Mouse (Mus musculus): Measurements from ENCODE around the gene Rubcn. TPM values are rescaled to one million over a fixed set of nuclear protein-coding genes. Genes with fewer than 3 reads are reported as not detected.

The Rubcn gene
- polyA plus RNA-seq, 1 experiment from 2014 or later, result 22.8 TPM

GRCm38 (mm10) chr16:32847103-32847502 is 30.5 kb downstream of the Rubcn start:
- H3K9ac ChIP-seq, result no peak overlapping the region
- peaks cover 71% of the 10 kb centered on the region for H3K36me3 ChIP-seq
- H3K4me3 ChIP-seq (replicated peaks), result no peak overlapping the region
- H3K27ac ChIP-seq (replicated peaks), result no peak overlapping the region
- no peak for ATAC-seq (ENCODE audit: insufficient number of reproducible peaks, low FRiP score, low TSS enrichment, low read depth)
- H3K4me2 ChIP-seq (replicated peaks), result no peak overlapping the region
- no peaks in the 10 kb centered on the region for H3K4me1 ChIP-seq
- no peaks in the 10 kb centered on the region for H3K27me3 ChIP-seq
- H3K9me3 ChIP-seq (replicated peaks), result no peaks in the 10 kb centered on the region
- WGBS, result 85% methylated on average over 11 of the region's 11 CpGs

DNA sequence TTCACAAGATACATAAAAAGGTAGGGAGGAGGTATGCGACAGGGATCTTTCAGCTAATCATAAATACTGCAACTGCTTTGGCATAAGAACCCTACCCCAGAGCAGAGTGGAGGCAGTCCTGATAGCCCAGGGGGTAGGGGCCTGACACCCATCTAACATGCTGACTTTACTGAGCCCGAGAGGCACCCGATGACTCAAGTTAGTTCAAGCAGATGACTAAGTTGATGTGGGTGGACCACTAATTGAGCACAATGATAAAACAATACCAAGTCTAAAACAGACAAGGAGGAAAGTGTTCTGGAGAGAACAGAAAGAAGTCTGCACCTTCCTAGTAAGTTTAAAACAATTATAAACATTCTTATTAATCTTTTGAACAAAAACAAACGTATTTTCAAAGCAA is 46.1 kb downstream of the Rubcn start:
- ATAC-seq (ENCODE audit: insufficient number of reproducible peaks, low FRiP score, low TSS enrichment, low read depth), result no peak
- Histone ChIP-seq H3K9me3 (replicated peaks) (no peaks in the 10 kb centered on the region), H3K4me1 (no peaks in the 10 kb centered on the region), H3K27ac (replicated peaks) (no peak overlapping the region), H3K27me3 (no peaks in the 10 kb centered on the region), H3K4me3 (replicated peaks) (no peak overlapping the region), H3K4me2 (replicated peaks) (no peak overlapping the region), H3K36me3 (peaks cover 49% of the 10 kb centered on the region), H3K9ac (no peak overlapping the region)
- WGBS, result 84% methylated on average over 4 of the region's 4 CpGs

DNA sequence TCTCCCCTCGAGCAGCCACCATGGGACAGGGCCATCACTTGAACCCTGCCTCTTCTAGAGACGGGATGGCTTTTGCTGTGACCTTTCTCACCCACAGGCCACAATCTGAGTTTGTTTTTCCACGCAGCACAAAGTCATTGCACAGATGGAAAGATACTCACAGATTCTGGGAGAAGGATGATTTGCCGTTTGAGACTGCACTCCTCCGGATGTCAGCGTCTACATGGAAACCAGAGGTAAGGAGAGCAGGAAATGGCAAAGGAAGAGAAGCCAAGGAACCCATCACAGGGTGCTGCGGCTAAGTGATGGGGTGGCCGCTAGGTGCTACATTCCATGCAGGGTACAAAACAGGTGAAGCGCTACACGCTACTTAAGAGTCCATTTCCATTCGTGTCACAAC is 48.5 kb downstream of the Rubcn start:
- WGBS, result 88% methylated on average over 11 of the region's 11 CpGs
- Histone ChIP-seq H3K27ac (replicated peaks) (no peak overlapping the region), H3K27me3 (no peaks in the 10 kb centered on the region), H3K4me1 (no peaks in the 10 kb centered on the region), H3K4me2 (replicated peaks) (no peak overlapping the region), H3K9ac (no peak overlapping the region), H3K36me3 (peaks cover 55% of the 10 kb centered on the region), H3K9me3 (replicated peaks) (no peaks in the 10 kb centered on the region), H3K4me3 (replicated peaks) (no peak overlapping the region)
- no peak for ATAC-seq (ENCODE audit: insufficient number of reproducible peaks, low FRiP score, low TSS enrichment, low read depth)

DNA sequence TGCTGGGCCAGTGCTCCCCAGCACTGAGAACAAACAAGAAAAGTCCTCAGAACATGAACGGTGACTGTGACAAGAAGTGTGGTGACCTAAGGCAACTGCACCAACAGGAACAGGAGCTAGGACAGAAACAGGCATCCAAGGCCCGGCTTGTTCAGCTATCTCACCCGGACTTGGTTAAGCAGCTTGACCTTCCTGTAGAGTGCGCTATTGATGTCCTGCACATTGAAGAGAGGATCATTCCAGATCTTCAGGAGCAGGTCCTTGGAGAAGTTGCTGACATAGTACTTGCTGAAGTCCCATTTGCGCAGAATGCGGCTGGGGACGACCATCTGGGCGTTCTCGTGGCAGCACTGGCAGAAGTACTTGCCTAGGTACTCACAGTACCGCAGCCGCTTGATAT is 51.0 kb downstream of the Rubcn start:
- Histone ChIP-seq H3K27me3 (no peaks in the 10 kb centered on the region), H3K9ac (no peak overlapping the region), H3K4me2 (replicated peaks) (no peak overlapping the region), H3K36me3 (peaks cover 61% of the 10 kb centered on the region), H3K27ac (replicated peaks) (no peak overlapping the region), H3K9me3 (replicated peaks) (no peaks in the 10 kb centered on the region), H3K4me3 (replicated peaks) (no peak overlapping the region), H3K4me1 (no peaks in the 10 kb centered on the region)
- WGBS, result 94% methylated on average over 11 of the region's 11 CpGs
- no peak for ATAC-seq (ENCODE audit: insufficient number of reproducible peaks, low FRiP score, low TSS enrichment, low read depth)

DNA sequence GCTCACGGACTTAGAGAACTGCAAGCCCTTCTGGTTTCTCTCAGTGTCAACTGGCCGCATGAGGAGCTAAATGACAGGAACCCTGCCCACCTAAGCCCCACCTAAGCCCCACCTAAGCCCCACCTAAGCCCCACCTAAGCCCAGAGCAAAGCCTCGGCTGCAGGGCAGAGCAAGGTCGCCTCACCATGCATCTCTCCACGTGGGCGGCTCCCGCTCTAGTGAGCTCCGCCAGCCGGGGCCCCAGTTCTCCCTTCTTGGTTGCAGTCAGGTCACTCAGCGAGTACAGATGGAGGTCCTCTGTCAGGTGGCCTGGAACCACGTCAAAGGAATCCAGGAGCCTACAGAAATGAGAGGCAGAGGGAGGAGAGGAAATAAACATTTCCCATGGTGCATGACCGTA is 52.2 kb downstream of the Rubcn start:
- H3K9ac ChIP-seq, result no peak overlapping the region

DNA sequence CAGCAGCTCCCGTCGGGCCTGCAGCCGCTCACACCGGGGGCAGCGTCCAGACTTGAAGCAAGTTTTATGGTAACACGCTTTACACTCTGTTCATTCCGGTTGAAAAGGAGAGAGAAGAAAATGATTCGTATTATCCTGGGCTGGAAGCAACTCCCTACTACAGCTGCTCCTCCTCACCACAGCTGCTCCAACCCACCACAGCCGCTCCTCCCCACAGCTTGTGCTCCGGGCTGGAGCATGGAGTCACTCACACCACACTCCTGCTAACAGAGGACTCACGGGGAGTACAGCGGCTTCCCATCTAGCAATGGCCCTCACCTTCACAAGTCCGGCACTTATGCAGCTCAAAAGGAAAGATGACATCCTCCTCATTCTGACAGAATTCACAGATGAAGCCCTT is 53.5 kb downstream of the Rubcn start:
- Histone ChIP-seq H3K27me3 (no peaks in the 10 kb centered on the region), H3K36me3 (peaks cover 61% of the 10 kb centered on the region), H3K4me2 (replicated peaks) (no peak overlapping the region), H3K9ac (no peak overlapping the region), H3K4me1 (no peaks in the 10 kb centered on the region), H3K9me3 (replicated peaks) (no peaks in the 10 kb centered on the region), H3K4me3 (replicated peaks) (no peak overlapping the region), H3K27ac (replicated peaks) (no peak overlapping the region)
- WGBS, result 90% methylated on average over 13 of the region's 13 CpGs
- ATAC-seq (ENCODE audit: insufficient number of reproducible peaks, low FRiP score, low TSS enrichment, low read depth), result no peak

More for the DNA sequence above, 52.2 kb downstream of the Rubcn start:
- Histone ChIP-seq H3K27me3 (no peaks in the 10 kb centered on the region), H3K4me2 (replicated peaks) (no peak overlapping the region), H3K9me3 (replicated peaks) (no peaks in the 10 kb centered on the region), H3K27ac (replicated peaks) (no peak overlapping the region), H3K4me1 (no peaks in the 10 kb centered on the region), H3K4me3 (replicated peaks) (no peak overlapping the region), H3K36me3 (peaks cover 61% of the 10 kb centered on the region)
- 67% methylated on average over 12 of the region's 12 CpGs for WGBS
- no peak for ATAC-seq (ENCODE audit: insufficient number of reproducible peaks, low FRiP score, low TSS enrichment, low read depth)

DNA sequence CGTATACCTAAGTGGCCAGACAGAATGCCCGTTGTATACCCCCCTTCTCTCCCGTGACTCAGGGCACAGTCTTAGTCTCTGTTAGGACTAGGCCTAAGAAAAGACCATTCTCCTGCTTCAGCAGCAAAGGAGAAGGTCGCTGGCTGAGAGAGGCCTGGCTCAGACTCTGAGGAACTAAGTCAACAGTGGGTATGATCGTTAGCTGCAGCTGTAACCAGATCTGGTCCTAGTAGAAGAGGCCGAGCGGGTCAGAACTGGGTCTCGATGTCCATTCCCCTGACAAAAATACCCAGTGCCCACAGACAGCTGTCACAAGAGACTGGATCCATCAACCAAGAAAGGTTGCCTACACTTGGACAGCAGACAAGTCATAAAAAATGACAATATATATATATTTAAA is 54.1 kb downstream of the Rubcn start:
- no peak for ATAC-seq (ENCODE audit: insufficient number of reproducible peaks, low FRiP score, low TSS enrichment, low read depth)
- H3K27ac ChIP-seq (replicated peaks), result no peak overlapping the region
- no peaks in the 10 kb centered on the region for H3K4me1 ChIP-seq
- no peak overlapping the region for H3K4me3 ChIP-seq (replicated peaks)
- 84% methylated on average over 8 of the region's 8 CpGs for WGBS
- H3K4me2 ChIP-seq (replicated peaks), result no peak overlapping the region
- no peaks in the 10 kb centered on the region for H3K9me3 ChIP-seq (replicated peaks)
- no peak overlapping the region for H3K9ac ChIP-seq
- no peaks in the 10 kb centered on the region for H3K27me3 ChIP-seq
- H3K36me3 ChIP-seq, result peaks cover 58% of the 10 kb centered on the region

DNA sequence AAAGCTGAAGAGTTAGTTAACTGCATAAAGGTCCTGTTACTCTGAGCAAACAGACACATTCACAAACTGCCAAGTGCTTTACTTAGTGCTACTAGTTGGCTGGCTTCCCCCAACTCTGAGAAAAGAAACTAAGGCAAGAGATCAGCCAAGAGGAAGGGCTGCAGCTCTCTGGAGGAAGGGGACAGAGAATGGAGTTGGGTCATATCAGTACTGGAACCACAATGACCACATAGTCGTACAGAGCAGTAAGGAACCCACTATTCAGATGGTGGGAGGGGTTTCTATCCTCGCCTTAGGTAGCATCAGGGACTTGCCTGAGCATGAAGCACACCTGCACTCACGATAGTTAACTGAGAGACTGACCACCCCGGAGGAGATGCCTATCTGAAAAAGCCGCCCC is 54.7 kb downstream of the Rubcn start:
- no peak for ATAC-seq (ENCODE audit: insufficient number of reproducible peaks, low FRiP score, low TSS enrichment, low read depth)
- H3K4me2 ChIP-seq (replicated peaks), result no peak overlapping the region
- no peak overlapping the region for H3K9ac ChIP-seq
- H3K27ac ChIP-seq (replicated peaks), result no peak overlapping the region
- H3K4me1 ChIP-seq, result no peaks in the 10 kb centered on the region
- no peaks in the 10 kb centered on the region for H3K9me3 ChIP-seq (replicated peaks)
- H3K36me3 ChIP-seq, result peaks cover 53% of the 10 kb centered on the region
- H3K27me3 ChIP-seq, result no peaks in the 10 kb centered on the region
- WGBS, result 73% methylated on average over 5 of the region's 5 CpGs
- no peak overlapping the region for H3K4me3 ChIP-seq (replicated peaks)

DNA sequence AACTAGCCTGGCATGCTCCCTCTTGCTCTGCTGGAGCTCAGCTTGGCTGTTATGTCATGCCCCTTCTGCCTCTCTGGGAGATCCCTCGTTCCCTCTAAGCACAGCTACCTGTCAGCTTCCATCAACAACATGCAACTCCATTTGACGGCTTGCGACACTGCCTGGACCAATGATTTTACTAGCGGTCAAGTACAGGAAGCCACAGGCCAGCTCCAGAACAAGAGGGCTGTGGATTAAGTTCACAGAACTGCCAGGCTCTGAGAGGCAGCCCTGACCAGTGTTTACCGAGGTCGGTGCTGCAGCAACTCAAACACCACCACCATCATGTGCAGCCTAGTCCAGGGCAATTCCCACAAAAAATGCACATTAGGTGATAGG is 55.1 kb downstream of the Rubcn start:
- H3K9me3 ChIP-seq (replicated peaks), result no peaks in the 10 kb centered on the region
- no peaks in the 10 kb centered on the region for H3K4me1 ChIP-seq
- H3K27ac ChIP-seq (replicated peaks), result no peak overlapping the region
- no peaks in the 10 kb centered on the region for H3K27me3 ChIP-seq
- H3K4me2 ChIP-seq (replicated peaks), result no peak overlapping the region
- 73% methylated on average over 6 of the region's 6 CpGs for WGBS
- H3K36me3 ChIP-seq, result peaks cover 48% of the 10 kb centered on the region
- no peak overlapping the region for H3K9ac ChIP-seq
- H3K4me3 ChIP-seq (replicated peaks), result no peak overlapping the region
- ATAC-seq (ENCODE audit: insufficient number of reproducible peaks, low FRiP score, low TSS enrichment, low read depth), result no peak

- H3K4me1 ChIP-seq, result no peaks in the 10 kb centered on the region
- H3K36me3 ChIP-seq, result peaks cover 44% of the 10 kb centered on the region
- H3K27ac ChIP-seq (replicated peaks), result no peak overlapping the region
- H3K9ac ChIP-seq, result no peak overlapping the region
- H3K9me3 ChIP-seq (replicated peaks), result no peaks in the 10 kb centered on the region
- no peaks in the 10 kb centered on the region for H3K27me3 ChIP-seq
- WGBS, result 58% methylated on average over 10 of the region's 10 CpGs
- ATAC-seq (ENCODE audit: insufficient number of reproducible peaks, low FRiP score, low TSS enrichment, low read depth), result no peak
- no peak overlapping the region for H3K4me2 ChIP-seq (replicated peaks)
- no peak overlapping the region for H3K4me3 ChIP-seq (replicated peaks)
These were observed 55.7 kb downstream of the Rubcn start for GRCm38 (mm10) chr16:32821772-32822449.

DNA sequence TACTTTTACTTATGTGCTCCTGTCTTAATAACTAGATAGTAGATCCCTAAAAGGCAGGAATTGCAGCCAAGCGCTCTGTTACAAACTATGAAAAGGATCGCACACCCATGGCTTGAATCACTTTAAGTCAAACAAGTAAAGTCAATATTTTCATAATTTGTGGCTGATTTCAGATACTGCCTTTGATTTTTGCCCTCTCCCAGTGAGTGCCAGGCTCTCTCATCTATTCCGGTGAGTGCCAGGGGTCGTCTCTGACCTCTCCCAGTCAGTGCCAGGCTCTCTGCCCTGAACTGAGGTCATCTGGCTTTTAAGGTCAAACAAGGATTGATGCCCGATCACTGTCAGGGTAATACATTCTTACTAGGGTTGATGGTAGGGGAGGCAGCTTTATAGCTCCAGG is 59.1 kb downstream of the Rubcn start:
- H3K36me3 ChIP-seq, result peaks cover 11% of the 10 kb centered on the region
- 91% methylated on average over 5 of the region's 5 CpGs for WGBS
- no peak overlapping the region for H3K27ac ChIP-seq (replicated peaks)
- H3K4me2 ChIP-seq (replicated peaks), result no peak overlapping the region
- H3K9ac ChIP-seq, result no peak overlapping the region
- ATAC-seq (ENCODE audit: insufficient number of reproducible peaks, low FRiP score, low TSS enrichment, low read depth), result no peak
- H3K4me1 ChIP-seq, result peaks cover 12% of the 10 kb centered on the region
- H3K9me3 ChIP-seq (replicated peaks), result no peaks in the 10 kb centered on the region
- H3K27me3 ChIP-seq, result no peaks in the 10 kb centered on the region
- no peak overlapping the region for H3K4me3 ChIP-seq (replicated peaks)

GRCm38 (mm10) chr16:32818036-32818435 is 59.5 kb downstream of the Rubcn start:
- H3K9ac ChIP-seq, result no peak overlapping the region
- no peak for ATAC-seq (ENCODE audit: insufficient number of reproducible peaks, low FRiP score, low TSS enrichment, low read depth)
- WGBS, result 85% methylated on average over 4 of the region's 4 CpGs
- H3K4me2 ChIP-seq (replicated peaks), result no peak overlapping the region
- no peaks in the 10 kb centered on the region for H3K9me3 ChIP-seq (replicated peaks)
- H3K4me1 ChIP-seq, result peaks cover 12% of the 10 kb centered on the region
- no peak overlapping the region for H3K4me3 ChIP-seq (replicated peaks)
- peaks cover 6% of the 10 kb centered on the region; the same call in 1 of the 2 replicates for H3K36me3 ChIP-seq
- no peak overlapping the region for H3K27ac ChIP-seq (replicated peaks)
- H3K27me3 ChIP-seq, result no peaks in the 10 kb centered on the region

All from embryonic facial prominence, embryonic 15.5 days (tissue).